Mouse (Mus musculus): Measurements from ENCODE around the gene Gpr12.
"Not testable (repeated sequence)": the region's sequence is repeated elsewhere in the genome, so short reads cannot be mapped to it uniquely, and the experiment has no call there.

DNA sequence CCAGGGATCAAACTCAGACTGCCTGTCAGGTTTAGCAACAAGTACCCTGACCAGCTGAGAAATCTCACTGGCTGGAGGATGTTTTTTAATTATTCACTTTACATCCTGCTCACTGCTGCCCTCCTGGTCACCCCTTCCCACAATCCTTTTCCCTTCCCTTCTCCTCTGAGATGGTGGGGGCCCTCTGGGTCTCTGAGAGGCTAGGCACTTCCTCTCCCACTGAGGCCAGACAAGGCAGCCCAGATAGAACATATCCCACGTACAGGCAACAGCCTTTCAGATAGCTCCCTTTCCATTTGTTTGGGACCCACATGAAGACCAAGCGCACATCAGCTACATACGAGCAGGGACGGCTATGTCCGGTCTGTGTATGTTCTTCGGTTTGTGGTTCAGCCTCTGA is 14.9 kb downstream of the Gpr12 start:
- TF ChIP-seq POU5F1 (IDR thresholded peaks at IDR 0.05; ENCODE audit: borderline replicate concordance, low read length); CTCF (conservative IDR thresholded peaks at IDR 0.05; ENCODE audit: low read length); NANOG (IDR thresholded peaks at IDR 0.05; ENCODE audit: borderline replicate concordance, low read length): not testable (repeated sequence)
